Mouse (Mus musculus) liver, adult 2 months (tissue): ENCODE measurements around the gene Mycbp2. TPM values are rescaled to one million over a fixed set of nuclear protein-coding genes. Genes with fewer than 3 reads are reported as not detected.
A peak's percentile ranks its signal among the peaks of the same experiment; 100 is the strongest.

Experiments
- DNase-seq: peaks from one replicate; pipeline ENCODE4 v3.0.0-alpha.2; 2011; ENCODE audit warnings: low read depth, low spot score; ENCODE audit errors: extremely low read depth
- H3K27ac ChIP-seq: fragments of 200-500 bp; replicated peaks from 2 replicates; pipeline ENCODE4 v1.5.1; 2012; ENCODE audit warnings: low read depth, mild to moderate bottlenecking, control low read depth, inconsistent platforms, low read length; ENCODE audit not compliant: insufficient read depth
- H3K27me3 ChIP-seq: fragments of 200-500 bp; 2 replicates; pipeline ENCODE4 v1.6.1; 2012; ENCODE audit warnings: mild to moderate bottlenecking, moderate library complexity, low read length, inconsistent platforms; ENCODE audit not compliant: control insufficient read depth, insufficient read depth
- H3K36me3 ChIP-seq: fragments of 200-500 bp; 2 replicates; pipeline ENCODE4 v1.6.1; 2012; ENCODE audit warnings: low read length, inconsistent platforms; ENCODE audit not compliant: control insufficient read depth, insufficient read depth
- H3K4me1 ChIP-seq: fragments of 200-500 bp; 2 replicates; pipeline ENCODE4 v1.6.1; 2011; ENCODE audit warnings: low read length; ENCODE audit not compliant: control insufficient read depth, insufficient read depth
- H3K4me3 ChIP-seq: fragments of 200-500 bp; 2 replicates; pipeline ENCODE4 v1.5.1; 2011; ENCODE audit warnings: low read depth, mild to moderate bottlenecking, control low read depth, low read length, moderate library complexity; ENCODE audit not compliant: insufficient read depth
- H3K79me2 ChIP-seq: fragments of 200-500 bp; 2 replicates; pipeline ENCODE4 v1.6.1; 2012; ENCODE audit warnings: inconsistent platforms, mild to moderate bottlenecking, low read length, moderate library complexity; ENCODE audit not compliant: control insufficient read depth, insufficient read depth
- H3K9ac ChIP-seq: fragments of 200-500 bp; 2 replicates; pipeline ENCODE4 v1.6.1; 2012; ENCODE audit warnings: low read depth, mild to moderate bottlenecking, control low read depth, inconsistent platforms, low read length
- CTCF ChIP-seq: fragments of 200-500 bp; IDR thresholded peaks from 2 replicates; pipeline ENCODE4 v1.5.1; 2011; ENCODE audit warnings: low read depth, low read length, control low read depth
- POLR2A ChIP-seq: fragments of 200-500 bp; IDR thresholded peaks from 2 replicates; pipeline ENCODE4 v1.6.1; 2011; ENCODE audit warnings: low read length, control low read depth; ENCODE audit not compliant: insufficient read depth; ENCODE audit errors: extremely low read depth
- WGBS: fragments of 180-500 bp; shearing (Covaris S2); methylation state at CpG from one replicate; pipeline ENCODE4 v1.1.7; 2018; 5-methylcytosine and 5-hydroxymethylcytosine counted together
- polyA plus RNA-seq: library from polyadenylated mRNA; depleted of rRNA; stranded (reverse); fragments of >200 nt; gene quantifications from 2 replicates; pipeline ENCODE4 v1.2.3, GENCODE M21; 2012
- total RNA-seq: library from RNA; depleted of rRNA; stranded (reverse); fragments of >200 nt; gene quantifications from 2 replicates; pipeline ENCODE4 v1.2.3, GENCODE M21; 2014

Gene Mycbp2
- total and polyA plus RNA-seq, 2 experiments = 5.2 to 14.0 TPM

DNA sequence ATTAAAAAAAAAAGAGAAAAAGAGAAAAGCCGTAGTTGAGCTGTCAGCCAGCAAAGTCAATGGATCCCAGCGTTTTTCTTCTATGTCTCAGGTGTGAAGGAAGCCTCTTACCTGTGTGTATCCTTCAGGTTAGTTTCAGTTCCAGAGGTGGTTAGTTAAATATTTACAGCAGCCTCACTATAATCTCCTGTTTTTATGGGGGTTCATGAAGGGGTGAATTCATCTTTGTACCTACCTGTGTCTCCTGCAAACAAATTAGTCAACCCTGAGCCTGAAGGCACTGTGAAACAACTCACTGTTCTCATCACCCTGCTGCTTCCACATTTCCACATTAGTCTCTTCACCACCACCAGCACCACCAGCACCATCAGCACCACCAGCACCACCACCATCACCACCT, 240.3 kb downstream of the Mycbp2 start:
- WGBS = 94% methylated on average over 2 of the region's 2 CpGs
- Histone ChIP-seq H3K4me1 (peaks cover 7% of the 10 kb centered on the region), H3K9ac (no peak overlapping the region), H3K79me2 (no peaks in the 10 kb centered on the region), H3K4me3 (no peak overlapping the region), H3K27me3 (no peaks in the 10 kb centered on the region), H3K36me3 (no peaks in the 10 kb centered on the region), H3K27ac (no peak overlapping the region)
- TF ChIP-seq CTCF (no peak), POLR2A (no peak)
- no peak for DNase-seq

DNA sequence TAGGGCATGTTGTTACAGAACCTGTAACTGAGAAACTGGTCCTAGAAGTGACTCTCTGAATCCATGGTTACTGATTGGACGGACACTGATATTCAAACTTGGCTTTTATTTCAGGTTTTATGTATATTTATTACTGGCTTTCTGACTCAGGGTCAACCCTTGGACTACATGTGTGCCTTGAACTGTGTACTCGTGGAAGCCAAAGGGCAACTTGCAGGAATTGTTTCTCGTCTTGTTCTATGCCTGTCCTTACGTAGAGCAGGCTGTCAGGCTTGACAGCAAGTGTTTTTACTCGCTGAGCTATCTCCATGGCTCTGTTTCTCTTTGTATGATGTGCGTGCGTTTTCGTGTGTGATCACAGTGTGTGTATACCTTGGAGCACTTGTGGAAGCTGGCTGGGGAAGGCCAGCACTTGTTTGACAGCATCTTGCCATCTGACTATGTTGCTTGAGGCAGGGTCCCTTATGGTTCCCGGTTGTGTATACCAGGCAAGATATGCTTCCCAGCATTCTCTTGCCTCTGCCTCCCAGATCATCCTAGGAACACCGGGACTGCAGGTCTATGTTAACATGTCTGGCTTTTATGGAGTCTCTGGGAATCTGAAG, 243.8 kb downstream of the Mycbp2 start:
- 55% methylated on average over 10 of the region's 10 CpGs for WGBS
- H3K27ac ChIP-seq = no peak overlapping the region
- TF ChIP-seq POLR2A (no peak), CTCF (no peak)

DNA sequence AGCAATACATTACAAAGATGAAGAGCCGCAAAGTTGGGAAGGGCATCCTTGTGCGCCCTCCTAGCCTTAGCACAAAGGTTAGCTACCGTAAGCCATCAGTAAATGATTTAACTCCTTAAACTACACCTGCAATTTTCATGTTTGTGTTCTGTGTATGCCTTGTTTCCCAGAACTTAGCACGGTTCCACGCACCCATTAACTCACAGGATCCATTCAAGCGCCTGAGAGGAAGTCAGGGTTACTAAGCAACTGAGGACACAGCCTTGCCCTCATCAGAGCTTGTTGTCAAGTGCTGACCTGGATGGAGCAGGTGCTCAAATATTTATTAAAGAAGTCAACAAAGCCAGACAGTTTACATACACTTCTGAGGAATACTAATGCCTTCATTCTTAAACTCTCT, 244.4 kb downstream of the Mycbp2 start:
- Histone ChIP-seq H3K4me3 (no peak overlapping the region), H3K79me2 (peaks cover 5% of the 10 kb centered on the region), H3K9ac (no peak overlapping the region), H3K27me3 (no peaks in the 10 kb centered on the region), H3K4me1 (peaks cover 10% of the 10 kb centered on the region), H3K36me3 (no peaks in the 10 kb centered on the region), H3K27ac (no peak overlapping the region)
- WGBS = 39% methylated on average over 6 of the region's 6 CpGs
- no peak for DNase-seq
- TF ChIP-seq CTCF (no peak), POLR2A (no peak)

More for the DNA sequence above, 243.8 kb downstream of the Mycbp2 start:
- H3K9ac ChIP-seq = no peak overlapping the region
- H3K79me2 ChIP-seq = peaks cover 5% of the 10 kb centered on the region
- no peaks in the 10 kb centered on the region for H3K36me3 ChIP-seq
- DNase-seq = peak; percentile 56
- peaks cover 8% of the 10 kb centered on the region for H3K4me1 ChIP-seq
- no peaks in the 10 kb centered on the region for H3K27me3 ChIP-seq
- H3K4me3 ChIP-seq = no peak overlapping the region

DNA sequence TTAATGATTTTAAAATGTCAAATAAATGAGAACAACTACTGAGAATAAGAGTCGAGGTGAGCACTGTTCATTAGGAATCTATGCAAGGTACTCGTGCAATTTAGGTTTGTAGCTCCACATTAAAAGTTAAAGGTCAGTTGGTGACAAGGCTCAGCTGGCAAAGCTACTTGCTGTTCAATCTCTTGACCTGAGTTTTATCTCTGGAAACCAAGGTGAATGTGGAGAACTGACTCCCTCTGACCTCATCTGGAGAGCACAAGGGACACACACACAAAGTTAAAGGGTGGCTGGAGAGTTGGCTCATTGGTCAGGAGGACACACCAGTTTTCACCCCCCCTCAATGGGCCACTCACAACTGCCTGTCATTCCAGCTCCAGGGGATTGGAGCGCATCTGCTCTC, 245.4 kb downstream of the Mycbp2 start:
- H3K4me1 ChIP-seq = peaks cover 15% of the 10 kb centered on the region
- peak; percentile 81 for DNase-seq
- WGBS = 59% methylated on average over 3 of the region's 3 CpGs
- H3K27ac ChIP-seq = no peak overlapping the region
- no peaks in the 10 kb centered on the region for H3K27me3 ChIP-seq
- H3K36me3 ChIP-seq = no peaks in the 10 kb centered on the region
- peaks cover 7% of the 10 kb centered on the region for H3K79me2 ChIP-seq
- TF ChIP-seq CTCF (no peak), POLR2A (no peak)
- no peak overlapping the region for H3K4me3 ChIP-seq
- no peak overlapping the region for H3K9ac ChIP-seq

DNA sequence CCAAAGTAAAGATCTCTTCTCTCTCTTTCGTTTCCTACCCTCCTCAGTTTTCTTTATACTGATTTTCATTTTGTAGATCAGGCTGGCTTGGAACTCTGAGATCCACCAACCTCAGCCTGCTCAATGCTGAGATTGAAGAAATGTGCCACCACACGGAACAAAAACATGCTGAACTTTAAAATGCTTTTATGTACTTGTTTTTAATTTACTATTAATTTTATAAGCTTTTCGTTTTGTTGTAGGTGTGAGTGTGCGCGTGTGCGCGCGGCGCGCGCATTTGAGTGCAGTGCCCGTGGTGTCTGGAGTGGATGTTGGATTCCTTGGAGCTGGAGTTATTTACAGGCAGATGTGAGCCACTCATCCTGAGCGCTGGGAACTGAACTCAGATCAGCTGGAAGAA, 246.3 kb downstream of the Mycbp2 start:
- Histone ChIP-seq H3K79me2 (peaks cover 13% of the 10 kb centered on the region), H3K4me1 (peaks cover 15% of the 10 kb centered on the region), H3K27me3 (no peaks in the 10 kb centered on the region), H3K27ac (no peak overlapping the region), H3K4me3 (no peak overlapping the region), H3K9ac (no peak overlapping the region), H3K36me3 (peaks cover 2% of the 10 kb centered on the region; the same call in 1 of the 2 replicates)
- DNase-seq = no peak
- 87% methylated on average over 13 of the region's 13 CpGs for WGBS
- no peak for TF ChIP-seq POLR2A
- no peak for TF ChIP-seq CTCF

DNA sequence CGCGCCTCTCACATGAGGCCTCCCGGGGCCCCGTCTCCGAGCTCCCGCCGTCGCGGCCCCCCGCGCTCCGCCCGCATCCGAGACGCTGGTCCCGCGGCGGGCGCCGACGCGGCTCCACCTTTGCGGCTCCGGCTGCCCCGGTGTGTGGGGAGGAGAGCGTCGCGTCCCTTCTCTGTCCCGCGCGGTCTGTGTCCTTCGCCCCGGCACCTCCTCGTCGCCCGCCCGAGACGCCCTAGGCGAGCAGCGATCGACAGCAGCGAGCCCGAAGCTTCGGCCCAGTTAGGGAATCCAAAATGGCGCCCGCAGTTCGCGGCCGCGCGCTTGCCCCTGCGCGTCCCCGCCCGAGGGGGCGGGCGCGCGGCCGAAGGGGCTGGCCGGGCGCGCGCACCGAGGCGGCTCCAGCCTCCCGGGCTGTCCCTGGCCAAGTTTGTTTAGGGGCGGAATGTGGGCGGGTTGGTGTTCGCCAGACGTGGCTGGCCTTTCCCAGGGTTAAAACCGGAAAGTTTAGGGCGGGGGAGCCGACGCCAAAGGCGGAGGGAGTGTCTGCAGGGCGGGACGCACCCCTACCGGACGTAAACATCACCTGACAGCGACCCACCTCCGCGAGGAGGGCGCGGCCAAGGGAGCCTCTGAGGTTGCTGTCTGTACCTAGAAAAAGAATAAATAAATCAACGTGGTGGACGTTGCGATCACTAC, 247.2 kb downstream of the Mycbp2 start, which contains the start of gene Fbxl3:
Fbxl3 (minus strand) TSS at position 329 of the 696 bp plus-strand sequence.
- peaks cover 6% of the 10 kb centered on the region for H3K36me3 ChIP-seq
- WGBS = under 1% methylated on average over 81 of the region's 88 CpGs
- DNase-seq = peak; percentile 94

More for the DNA sequence above, 247.2 kb downstream of the Mycbp2 start, which contains the start of gene Fbxl3:
- H3K27me3 ChIP-seq = no peaks in the 10 kb centered on the region
- peak within 1 kb of the TSS; percentile 97 for H3K27ac ChIP-seq
- H3K4me3 ChIP-seq = peak within 1 kb of the TSS; percentile 93
- H3K9ac ChIP-seq = peak within 1 kb of the TSS; percentile 99
- peaks cover 15% of the 10 kb centered on the region for H3K4me1 ChIP-seq
- TF ChIP-seq POLR2A = 0 out of 2 replicates have a peak, but pooled peaks have one; percentile 29
- TF ChIP-seq CTCF = no peak
- H3K79me2 ChIP-seq = peaks cover 20% of the 10 kb centered on the region
